Mouse (Mus musculus): ENCODE data around the gene Atf1.

DNA sequence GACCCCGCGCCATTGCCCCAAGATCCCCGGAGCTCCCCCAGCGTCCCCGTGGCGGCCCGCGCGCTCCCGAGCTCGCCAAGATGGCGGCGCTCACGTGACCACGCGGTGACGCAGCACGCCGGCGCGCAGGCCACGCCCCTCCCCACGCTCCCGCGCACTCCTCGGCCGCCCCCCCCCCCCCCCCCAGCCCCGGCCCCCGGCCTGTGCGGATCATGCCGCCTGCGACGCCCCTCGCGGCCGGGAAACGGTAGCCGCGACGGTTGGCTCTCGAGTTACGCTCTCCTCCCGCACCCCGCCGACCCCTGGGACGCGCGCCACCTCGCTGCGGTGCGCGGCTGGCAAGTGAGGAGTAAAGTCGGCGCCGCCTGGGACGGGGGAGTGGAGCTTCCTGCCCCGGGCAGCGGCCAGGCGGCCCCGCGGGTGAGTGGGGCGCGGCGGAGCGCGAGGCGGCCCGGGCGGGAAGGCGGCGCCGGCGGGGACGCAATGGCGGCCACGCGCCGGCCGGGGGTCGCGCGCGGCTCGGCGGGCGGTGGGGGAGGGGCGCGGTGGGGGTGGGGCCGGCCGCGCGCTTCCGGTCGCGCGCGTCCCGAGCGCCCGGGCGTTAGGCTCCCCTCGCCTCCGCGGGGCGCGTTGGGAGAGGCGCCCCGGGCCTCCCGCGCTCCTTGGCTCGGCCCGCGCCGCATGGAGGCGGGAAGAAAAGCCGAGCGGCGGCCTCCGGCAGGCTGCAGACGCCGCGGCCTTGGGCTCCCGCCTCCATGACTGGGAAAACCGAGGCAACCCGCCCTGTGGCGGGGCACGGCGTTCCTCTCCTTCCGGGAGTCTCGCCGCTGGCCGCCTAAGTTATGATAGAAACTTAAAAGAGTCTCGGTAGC lies at the start of gene Atf1:
- TF ChIP-seq CTCF (IDR thresholded peaks at IDR 0.05; ENCODE audit: insufficient read depth, low read depth, low read length) (no peak), POLR2A (IDR thresholded peaks at IDR 0.05; ENCODE audit: insufficient read depth, low read depth, low read length) (peak; percentile 98)

Measured in olfactory bulb, adult 2 months (tissue).